Mouse (Mus musculus): Measurements from ENCODE around the gene Zfp711. TPM values are rescaled to one million over a fixed set of nuclear protein-coding genes. Genes with fewer than 3 reads are reported as not detected.

The Zfp711 gene
- total RNA-seq (2023), result not detected

DNA sequence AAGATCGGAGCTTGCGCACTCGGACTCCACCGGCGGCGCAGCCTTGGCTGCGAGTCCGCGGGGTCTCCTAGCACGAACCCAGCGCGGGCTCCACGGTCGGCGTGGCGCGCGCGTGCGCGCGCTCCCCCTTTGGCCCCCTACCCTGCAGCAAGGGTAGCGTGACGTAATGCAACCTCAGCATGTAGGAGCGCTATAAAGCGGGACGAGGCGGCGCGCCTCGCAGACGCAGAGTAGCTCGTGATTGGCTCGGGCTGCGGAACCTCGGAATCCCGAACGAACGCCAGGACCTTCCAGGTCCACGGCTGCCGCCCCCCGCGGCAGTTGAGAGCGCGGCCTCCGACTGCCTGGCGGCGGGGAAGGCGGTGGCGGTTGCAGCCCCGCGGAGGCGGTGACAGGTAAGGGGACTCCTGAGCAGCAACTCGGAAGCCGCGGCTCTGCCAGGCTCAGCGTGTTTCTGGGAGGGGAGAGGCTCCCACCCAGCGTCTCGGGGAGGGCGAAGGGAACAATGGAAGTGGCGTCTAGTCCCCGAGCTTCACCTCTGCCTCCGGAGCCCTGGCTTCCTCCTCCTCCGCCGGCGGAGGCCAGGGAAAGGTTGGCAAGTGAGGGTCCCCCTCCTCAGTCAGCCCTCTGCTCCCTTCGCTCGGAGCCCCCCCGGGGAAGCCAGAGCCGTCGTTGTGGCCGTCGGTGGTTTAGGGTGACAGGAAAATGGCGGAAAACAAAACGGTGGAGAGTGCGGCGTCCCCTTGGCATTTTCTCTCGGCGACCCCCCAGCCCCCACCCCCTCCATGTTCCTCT lies at the start of gene Zfp711:
Gene Zfp711 (plus strand): TSS at position 16 of the 795 bp plus-strand sequence.

Other genes starting within 250 kb of the Zfp711 start
- not detected for gene Satl1, start 193.7 kb upstream of the Zfp711 start, total RNA-seq (2023)
- gene 2010106E10Rik, start 105.3 kb upstream of the Zfp711 start, total RNA-seq (2023), result not detected
- gene Pof1b, start 98.1 kb downstream of the Zfp711 start, total RNA-seq (2023), result not detected

Data from CD8-positive naive resting alpha-beta T cell, adult 57 days (primary cell).